Mouse (Mus musculus): ENCODE results near the gene Setd7. TPM values are rescaled to one million over a fixed set of nuclear protein-coding genes. Genes with fewer than 3 reads are reported as not detected.
A peak's percentile ranks its signal among the peaks of the same experiment; 100 is the strongest.

Setd7 gene
- polyA plus RNA-seq, 1 experiment from 2014 or later, result 4.3 TPM

DNA sequence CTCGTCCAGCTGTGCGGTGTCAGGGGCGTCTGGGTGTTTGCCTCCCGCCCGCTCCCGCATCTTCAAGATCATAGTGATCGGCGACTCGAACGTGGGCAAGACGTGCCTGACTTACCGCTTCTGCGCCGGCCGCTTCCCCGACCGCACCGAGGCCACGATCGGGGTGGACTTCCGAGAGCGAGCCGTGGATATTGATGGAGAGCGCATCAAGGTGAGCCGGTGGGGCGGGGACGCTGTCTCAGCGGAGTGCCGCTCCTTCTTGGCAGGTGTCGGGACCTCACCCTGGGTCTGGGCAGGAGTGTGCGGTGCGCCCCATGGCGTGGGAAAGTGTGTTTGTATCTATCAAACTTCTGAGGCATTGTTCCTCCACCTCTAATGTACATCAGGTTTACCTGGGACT lies 76.3 kb downstream of the Setd7 start:
- ATAC-seq (ENCODE audit: insufficient read depth) (no peak), DNase-seq (no peak)
- Histone ChIP-seq H3K27me3 (ENCODE audit: insufficient read depth, low read length) (no peaks in the 10 kb centered on the region), H3K4me1 (ENCODE audit: insufficient read depth) (peaks cover 6% of the 10 kb centered on the region; the same call in 1 of the 2 replicates), H3K4me2 (peak overlapping the region; percentile 84), H3K36me3 (ENCODE audit: insufficient read depth) (no peaks in the 10 kb centered on the region), H3K27ac (ENCODE audit: low read depth) (peak overlapping the region; percentile 95), H3K9me3 (ENCODE audit: low read depth, low read length) (no peaks in the 10 kb centered on the region), H3K9ac (peak overlapping the region; percentile 86), H3K4me3 (ENCODE audit: low read depth, low read length) (peak overlapping the region; percentile 78)
- TF ChIP-seq CTCF (IDR thresholded peaks at IDR 0.05; ENCODE audit: low read depth), result no peak
- WGBS, result under 1% methylated on average over 33 of the region's 33 CpGs

DNA sequence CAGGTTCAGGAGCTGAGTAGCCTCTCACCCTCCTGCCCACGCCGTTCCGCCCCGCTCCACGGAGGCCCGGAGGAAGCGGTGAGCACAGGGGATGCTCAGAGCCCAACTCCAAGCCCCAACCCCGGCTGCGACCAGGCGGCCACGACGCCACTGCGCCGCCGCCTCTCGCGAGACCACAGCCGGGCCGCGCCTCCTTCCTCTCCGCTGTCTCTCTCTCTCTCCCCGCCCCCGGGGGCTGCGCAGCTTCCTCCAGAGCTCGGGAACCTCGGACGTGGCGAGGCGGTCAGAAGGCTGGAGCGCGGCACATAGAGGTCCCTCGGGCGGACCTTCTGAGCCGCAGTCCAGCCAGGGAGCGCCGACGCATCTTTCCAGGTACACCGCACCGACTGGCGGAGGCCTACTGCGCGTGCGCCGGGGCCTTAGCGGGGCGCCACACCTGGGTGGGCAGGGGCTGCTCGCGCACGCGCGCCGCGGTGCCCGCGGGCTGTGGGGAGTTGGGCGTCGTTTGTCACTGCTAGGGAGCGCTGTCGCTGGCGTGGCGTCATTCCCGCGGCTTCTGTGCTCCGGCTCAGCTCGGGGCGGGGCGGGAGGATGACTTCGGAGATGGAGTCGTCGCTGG lies 76.8 kb downstream of the Setd7 start, which contains the start of gene Rab33b:
TSS of gene Rab33b (plus strand) at position 180 of the 619 bp plus-strand sequence.
- H3K4me1 ChIP-seq (ENCODE audit: insufficient read depth), result peaks cover 6% of the 10 kb centered on the region; the same call in 1 of the 2 replicates
- DNase-seq (peak; percentile 96), ATAC-seq (ENCODE audit: insufficient read depth) (peak; percentile 98)
- no peaks in the 10 kb centered on the region for H3K9me3 ChIP-seq (ENCODE audit: low read depth, low read length)
- TF ChIP-seq CTCF (IDR thresholded peaks at IDR 0.05; ENCODE audit: low read depth), result peak; percentile 31
- no peaks in the 10 kb centered on the region for H3K36me3 ChIP-seq (ENCODE audit: insufficient read depth)
- peak within 1 kb of the TSS; percentile 86 for H3K9ac ChIP-seq
- peak within 1 kb of the TSS; percentile 95 for H3K27ac ChIP-seq (ENCODE audit: low read depth)
- no peaks in the 10 kb centered on the region for H3K27me3 ChIP-seq (ENCODE audit: insufficient read depth, low read length)
- H3K4me2 ChIP-seq, result peak within 1 kb of the TSS; percentile 84
- WGBS, result under 1% methylated on average over 70 of the region's 70 CpGs
- H3K4me3 ChIP-seq (ENCODE audit: low read depth, low read length), result peak within 1 kb of the TSS; percentile 78

DNA sequence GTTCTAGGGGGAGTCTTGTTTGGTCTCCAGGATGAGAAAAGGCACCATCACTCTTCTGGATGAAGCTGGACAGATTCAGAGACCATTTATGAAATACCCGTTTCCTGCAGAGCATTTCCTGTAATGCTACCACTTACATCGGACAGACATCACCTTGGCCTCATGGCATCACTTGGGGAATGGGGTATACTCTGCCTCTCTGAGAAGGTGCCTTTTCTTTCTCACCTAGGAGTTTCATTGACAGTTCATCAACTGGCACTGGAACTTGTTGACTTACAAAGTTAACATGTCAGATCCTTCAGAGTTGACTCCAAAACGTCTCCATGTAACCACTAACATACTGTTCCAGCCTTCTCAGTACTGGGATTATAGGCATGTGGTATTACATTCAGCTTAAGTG lies 77.9 kb downstream of the Setd7 start:
- H3K4me3 ChIP-seq (ENCODE audit: low read depth, low read length), result peak overlapping the region; percentile 78; the same call in 1 of the 2 replicates
- peaks cover 6% of the 10 kb centered on the region; the same call in 1 of the 2 replicates for H3K4me1 ChIP-seq (ENCODE audit: insufficient read depth)

DNA sequence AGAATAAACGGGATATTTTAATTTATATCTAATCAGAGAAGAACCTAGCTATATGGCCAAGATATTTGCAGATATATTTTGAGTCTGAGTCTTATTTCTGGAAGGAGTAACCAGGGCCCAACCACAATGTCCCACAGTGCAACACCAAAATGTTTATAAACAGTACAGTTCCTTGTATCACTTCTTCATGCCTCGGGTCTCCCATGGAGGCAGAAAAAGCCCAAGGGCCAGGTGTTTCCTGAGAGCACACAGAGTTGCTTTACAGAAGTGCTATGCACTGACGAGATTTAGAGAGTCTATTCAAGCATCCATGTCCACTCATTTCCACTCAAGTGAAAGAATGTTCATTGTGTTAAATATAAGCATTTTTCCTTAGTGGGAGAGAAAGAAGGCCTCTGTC lies 78.8 kb downstream of the Setd7 start:
- no peak overlapping the region for H3K4me3 ChIP-seq (ENCODE audit: low read depth, low read length)
- no peak overlapping the region for H3K4me2 ChIP-seq
- H3K36me3 ChIP-seq (ENCODE audit: insufficient read depth), result no peaks in the 10 kb centered on the region
- no peaks in the 10 kb centered on the region for H3K9me3 ChIP-seq (ENCODE audit: low read depth, low read length)
- H3K27ac ChIP-seq (ENCODE audit: low read depth), result no peak overlapping the region
- DNase-seq (no peak), ATAC-seq (ENCODE audit: insufficient read depth) (no peak)
- TF ChIP-seq CTCF (IDR thresholded peaks at IDR 0.05; ENCODE audit: low read depth), result no peak
- WGBS, result 46% methylated on average over 3 of the region's 3 CpGs
- no peaks in the 10 kb centered on the region for H3K27me3 ChIP-seq (ENCODE audit: insufficient read depth, low read length)
- peaks cover 6% of the 10 kb centered on the region; the same call in 1 of the 2 replicates for H3K4me1 ChIP-seq (ENCODE audit: insufficient read depth)
- H3K9ac ChIP-seq, result no peak overlapping the region

More for the DNA sequence above, 77.9 kb downstream of the Setd7 start:
- Histone ChIP-seq H3K36me3 (ENCODE audit: insufficient read depth) (no peaks in the 10 kb centered on the region), H3K4me2 (peak overlapping the region; percentile 84), H3K27me3 (ENCODE audit: insufficient read depth, low read length) (no peaks in the 10 kb centered on the region), H3K9me3 (ENCODE audit: low read depth, low read length) (no peaks in the 10 kb centered on the region), H3K27ac (ENCODE audit: low read depth) (no peak overlapping the region), H3K9ac (no peak overlapping the region; the same call in 1 of the 2 replicates)
- ATAC-seq (ENCODE audit: insufficient read depth), result no peak
- DNase-seq, result no peak
- no peak for TF ChIP-seq CTCF (IDR thresholded peaks at IDR 0.05; ENCODE audit: low read depth)
- 61% methylated on average over 3 of the region's 3 CpGs for WGBS

DNA sequence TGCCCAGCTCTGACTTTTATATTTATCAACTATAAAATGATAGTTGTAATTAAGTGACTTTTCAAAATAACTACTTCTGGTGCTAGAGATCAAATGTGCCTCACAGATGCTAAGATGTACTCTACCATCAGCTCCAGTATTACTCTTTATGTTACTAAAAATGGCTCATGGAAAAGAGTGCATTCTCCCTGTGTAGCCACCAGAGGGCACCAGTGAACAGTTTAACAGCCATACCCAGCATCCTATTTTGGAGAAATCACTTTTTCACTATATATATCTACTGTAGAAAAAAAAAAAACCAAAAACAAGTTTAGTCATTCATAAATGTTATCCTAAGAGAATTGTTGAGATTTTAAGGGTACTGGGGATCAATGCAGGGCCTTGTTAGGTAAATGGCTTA lies 79.6 kb downstream of the Setd7 start:
- H3K9ac ChIP-seq, result no peak overlapping the region
- ATAC-seq (ENCODE audit: insufficient read depth) (no peak), DNase-seq (peak; percentile 88)
- peaks cover 6% of the 10 kb centered on the region; the same call in 1 of the 2 replicates for H3K4me1 ChIP-seq (ENCODE audit: insufficient read depth)
- no peak overlapping the region for H3K4me2 ChIP-seq
- no peaks in the 10 kb centered on the region for H3K9me3 ChIP-seq (ENCODE audit: low read depth, low read length)
- peaks cover 4% of the 10 kb centered on the region; the same call in 1 of the 2 replicates for H3K36me3 ChIP-seq (ENCODE audit: insufficient read depth)
- H3K4me3 ChIP-seq (ENCODE audit: low read depth, low read length), result no peak overlapping the region
- H3K27ac ChIP-seq (ENCODE audit: low read depth), result no peak overlapping the region
- H3K27me3 ChIP-seq (ENCODE audit: insufficient read depth, low read length), result no peaks in the 10 kb centered on the region
- TF ChIP-seq CTCF (IDR thresholded peaks at IDR 0.05; ENCODE audit: low read depth), result peak; percentile 82

DNA sequence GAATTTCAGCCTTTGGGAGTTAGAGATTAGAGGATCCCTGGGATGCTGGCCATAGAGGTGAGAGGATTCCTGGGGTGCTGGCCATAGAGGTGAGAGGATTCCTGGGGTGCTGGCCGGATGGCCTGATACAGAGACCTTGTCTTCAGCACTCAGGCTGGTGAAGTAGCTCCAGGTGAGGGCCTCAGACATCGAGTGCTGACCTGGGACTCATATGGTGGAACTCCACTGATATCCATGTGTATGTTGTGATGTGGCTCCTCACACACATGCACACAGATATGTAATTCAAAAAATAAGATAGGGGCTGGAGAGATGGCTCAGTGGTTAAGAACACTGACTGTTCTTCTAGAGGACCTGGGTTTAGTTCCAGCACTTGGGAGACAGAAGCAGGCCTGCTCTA lies 80.8 kb downstream of the Setd7 start:
- Histone ChIP-seq H3K27ac (ENCODE audit: low read depth) (no peak overlapping the region), H3K9me3 (ENCODE audit: low read depth, low read length) (no peaks in the 10 kb centered on the region), H3K27me3 (ENCODE audit: insufficient read depth, low read length) (no peaks in the 10 kb centered on the region), H3K4me1 (ENCODE audit: insufficient read depth) (no peaks in the 10 kb centered on the region), H3K4me2 (no peak overlapping the region), H3K36me3 (ENCODE audit: insufficient read depth) (peaks cover 15% of the 10 kb centered on the region; the same call in 1 of the 2 replicates), H3K9ac (no peak overlapping the region), H3K4me3 (ENCODE audit: low read depth, low read length) (no peak overlapping the region)
- no peak for TF ChIP-seq CTCF (IDR thresholded peaks at IDR 0.05; ENCODE audit: low read depth)
- DNase-seq, result no peak
- 38% methylated on average over 2 of the region's 2 CpGs for WGBS
- no peak for ATAC-seq (ENCODE audit: insufficient read depth)

DNA sequence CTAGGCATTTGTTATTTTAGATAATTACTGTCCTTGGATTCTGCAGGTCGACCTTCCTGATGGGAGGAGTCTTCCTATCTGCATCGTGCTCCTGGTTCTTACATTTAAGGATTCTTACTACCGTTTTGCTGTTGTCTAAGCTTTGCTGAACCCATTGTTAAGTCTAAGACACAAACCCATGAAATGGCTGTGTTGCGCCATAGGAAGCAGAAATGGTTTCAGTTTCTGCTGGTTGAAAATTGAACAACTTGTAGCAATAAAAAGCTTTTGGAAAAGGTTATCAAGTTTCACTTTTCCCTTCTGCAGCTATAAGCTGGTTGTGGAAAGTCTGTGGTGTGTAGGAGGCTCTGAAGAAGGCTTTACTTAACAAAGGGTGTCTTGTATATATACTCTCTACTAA lies 85.0 kb downstream of the Setd7 start:
- DNase-seq, result no peak
- Histone ChIP-seq H3K9ac (no peak overlapping the region), H3K4me2 (no peak overlapping the region), H3K27ac (ENCODE audit: low read depth) (no peak overlapping the region), H3K4me3 (ENCODE audit: low read depth, low read length) (no peak overlapping the region), H3K4me1 (ENCODE audit: insufficient read depth) (no peaks in the 10 kb centered on the region), H3K27me3 (ENCODE audit: insufficient read depth, low read length) (no peaks in the 10 kb centered on the region), H3K9me3 (ENCODE audit: low read depth, low read length) (no peaks in the 10 kb centered on the region), H3K36me3 (ENCODE audit: insufficient read depth) (peaks cover 53% of the 10 kb centered on the region)
- 71% methylated on average over 4 of the region's 4 CpGs for WGBS
- no peak for TF ChIP-seq CTCF (IDR thresholded peaks at IDR 0.05; ENCODE audit: low read depth)
- ATAC-seq (ENCODE audit: insufficient read depth), result no peak
